Mouse (Mus musculus) lung, postnatal 0 days (tissue): ENCODE measurements around the gene Ahnak.

Experiments
- CTCF ChIP-seq: IDR thresholded peaks from 2 replicates; pipeline ENCODE4 v1.5.1; 2016; ENCODE audit warnings: antibody characterized with exemption, mild to moderate bottlenecking
- EP300 ChIP-seq: IDR thresholded peaks from 2 replicates; pipeline ENCODE4 v1.6.1; 2016; ENCODE audit warnings: antibody characterized with exemption, mild to moderate bottlenecking, control low read depth

DNA sequence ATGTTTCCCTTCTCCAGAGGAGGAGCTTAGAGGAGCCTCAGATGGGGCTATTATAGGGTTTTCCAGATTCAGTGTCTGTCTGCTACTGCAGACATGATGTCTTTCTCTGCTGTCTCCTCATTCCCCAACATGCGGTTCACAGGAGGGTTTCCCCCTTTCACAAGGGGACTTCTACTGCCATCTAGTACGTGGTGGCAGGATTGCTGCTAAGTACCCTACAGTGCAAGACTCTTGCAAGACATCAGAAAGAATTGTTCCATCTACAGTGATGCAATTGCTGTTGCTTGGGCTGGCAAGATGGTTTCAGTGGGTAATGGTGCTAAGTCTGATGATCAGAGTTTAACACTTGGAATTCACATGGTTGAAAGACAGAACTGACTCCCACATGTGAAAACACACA lies 66.1 kb downstream of the Ahnak start:
- no peak for TF ChIP-seq EP300
- TF ChIP-seq CTCF, result peak; percentile 75
